Mouse (Mus musculus) adrenal gland, postnatal 4 days (tissue): ENCODE results near the gene Tmed11. TPM values are rescaled to one million over a fixed set of nuclear protein-coding genes. Genes with fewer than 3 reads are reported as not detected.
"Not testable (repeated sequence)": the region's sequence is repeated elsewhere in the genome, so short reads cannot be mapped to it uniquely, and the experiment has no call there.

Experiments
- DNase-seq, 2 experiments: peaks; one replicate each; pipeline ENCODE4 v3.0.0; 2021 to 2022; ENCODE audit warnings: low spot score in 2 of 2, mixed read lengths in 2 of 2
- long read RNA-seq, 2 experiments: library from polyadenylated mRNA; stranded (forward); transcript quantifications; one replicate each; pipeline ENCODE4 v2.0.0; 2021
- total RNA-seq, 2 experiments: library from RNA; stranded (reverse); gene quantifications; 2 replicates each; pipeline ENCODE4 v1.2.3; 2021

Tmed11 gene
- total RNA-seq: 1 to 10 TPM in 1 of 2 experiments, not detected in 1; 4.0 TPM
- long read RNA-seq, experiment 1: 0 reads
- long read RNA-seq, experiment 2, partial matches to known transcripts: 0 of 1 reads
- long read RNA-seq, experiment 2, other reads (novel, unspliced or antisense): 0 of 1 reads

- not testable (repeated sequence) for DNase-seq
Measured at GRCm38 (mm10) chr5:108795263-108795662, at the start of gene Tmed11. Tmed11 (minus strand) TSS chr5:108795363.

- DNase-seq: no peak
Measured at GRCm38 (mm10) chr5:108836156-108836555, 41.0 kb upstream of the Tmed11 start.

GRCm38 (mm10) chr5:108823276-108823675 lies 28.1 kb upstream of the Tmed11 start:
- peak; percentile 34 to 51 for DNase-seq

- not testable (repeated sequence) for DNase-seq
Measured at GRCm38 (mm10) chr5:108808750-108809149, 13.6 kb upstream of the Tmed11 start, which contains the start of gene Vmn2r8. Vmn2r8 (minus strand) TSS chr5:108808850.

DNA sequence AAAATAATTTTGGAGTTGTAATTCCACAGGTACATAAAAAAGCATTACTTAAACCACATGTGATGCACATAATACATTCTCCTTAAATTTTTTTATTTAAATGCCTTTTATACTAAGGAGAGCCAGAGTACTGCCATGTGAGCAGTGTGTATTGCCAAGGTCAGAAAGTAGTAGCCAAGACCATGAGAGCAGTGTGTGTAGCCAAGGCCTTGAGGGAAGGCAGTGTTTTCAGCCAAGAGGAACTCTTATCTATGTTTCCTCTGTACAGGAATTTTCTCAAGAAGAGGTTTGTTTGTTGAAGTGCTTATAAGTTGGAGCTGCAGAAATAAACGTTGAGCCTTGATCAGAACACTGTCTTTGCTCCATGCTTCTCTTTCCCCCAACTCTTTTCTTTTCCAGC lies 8.5 kb upstream of the Tmed11 start:
- DNase-seq: no peak

GRCm38 (mm10) chr5:108790385-108790784 lies 4.8 kb downstream of the Tmed11 start:
- peak in 1 of 2 experiments; percentile 5 for DNase-seq

DNA sequence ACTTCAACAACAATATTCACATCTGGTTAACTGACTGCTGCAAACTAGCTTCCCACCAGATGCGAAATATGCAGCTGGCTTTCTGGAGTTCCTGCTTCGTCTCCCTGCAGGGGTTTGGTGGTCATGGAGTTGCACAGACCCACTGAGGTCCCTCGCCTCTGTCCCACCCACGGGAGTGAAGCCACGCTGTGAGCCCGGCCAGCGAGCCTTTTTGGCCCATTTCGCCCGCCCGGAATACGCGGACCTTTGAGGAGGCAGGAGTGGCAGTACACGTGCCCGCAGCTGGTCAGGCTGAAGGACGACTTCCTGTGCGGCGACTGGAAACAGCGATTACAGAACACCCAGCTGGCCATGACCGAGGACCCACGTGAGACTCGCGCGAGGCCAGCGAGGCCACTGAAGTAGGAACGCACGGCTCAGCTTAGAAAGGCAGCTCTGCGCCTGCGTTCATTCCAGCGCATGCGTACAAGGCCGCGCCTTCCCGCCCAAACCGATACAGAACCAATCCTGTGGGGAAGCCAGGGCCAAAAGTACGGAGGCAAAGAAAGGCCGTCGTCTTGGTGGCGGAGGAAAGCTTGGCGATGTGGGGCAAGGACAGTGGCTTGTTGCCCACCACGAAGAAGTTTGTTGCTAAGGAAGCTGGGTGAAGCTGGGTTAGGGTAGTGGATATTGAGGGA lies 20.4 kb downstream of the Tmed11 start, which contains the start of gene Rnf212:
Gene Rnf212, minus strand, starts transcription at position 353 of the 677 bp plus-strand sequence.
- DNase-seq: no peak

GRCm38 (mm10) chr5:108760002-108760401 lies 35.2 kb downstream of the Tmed11 start:
- DNase-seq: no peak

DNA sequence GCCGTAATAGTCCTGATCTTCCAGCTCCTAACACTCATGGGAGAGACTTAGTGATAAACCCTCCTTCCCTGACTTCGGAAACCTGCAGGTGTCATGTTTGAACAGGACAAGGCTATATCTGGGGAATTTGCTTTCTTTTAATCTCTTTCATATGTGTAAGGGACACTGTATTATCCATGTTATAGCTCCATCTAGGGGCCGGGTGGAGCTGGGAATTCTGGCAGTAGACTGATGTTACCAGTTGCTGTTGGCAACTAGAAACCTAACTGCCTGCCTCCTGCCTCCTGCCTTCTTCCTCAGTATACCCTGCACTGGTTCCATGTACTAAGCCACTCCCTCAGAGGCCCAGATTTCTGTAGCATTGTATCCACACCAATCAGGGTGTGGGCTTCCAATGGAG lies 36.8 kb downstream of the Tmed11 start:
- no peak for DNase-seq

DNA sequence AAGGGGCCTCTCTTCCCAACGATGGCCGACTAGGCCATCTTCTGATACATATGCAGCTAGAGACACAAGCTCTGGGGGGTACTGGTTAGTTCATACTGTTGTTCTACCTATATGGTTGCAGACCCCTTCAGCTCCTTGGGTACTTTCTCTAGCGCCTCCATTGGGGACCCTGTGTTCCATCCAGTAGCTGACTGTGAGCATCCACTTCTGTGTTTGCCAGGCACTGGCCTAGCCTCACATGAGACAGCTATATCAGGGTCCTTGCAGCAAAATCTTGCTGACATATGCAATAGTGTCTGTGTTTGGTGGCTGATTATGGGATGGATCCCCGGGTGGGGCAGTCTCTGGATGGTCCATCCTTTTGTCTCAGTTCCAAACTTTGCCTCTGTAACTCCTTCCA lies 43.9 kb downstream of the Tmed11 start:
- not testable (repeated sequence) for DNase-seq

GRCm38 (mm10) chr5:108750328-108751210 lies 44.6 kb downstream of the Tmed11 start:
- no peak for DNase-seq

DNA sequence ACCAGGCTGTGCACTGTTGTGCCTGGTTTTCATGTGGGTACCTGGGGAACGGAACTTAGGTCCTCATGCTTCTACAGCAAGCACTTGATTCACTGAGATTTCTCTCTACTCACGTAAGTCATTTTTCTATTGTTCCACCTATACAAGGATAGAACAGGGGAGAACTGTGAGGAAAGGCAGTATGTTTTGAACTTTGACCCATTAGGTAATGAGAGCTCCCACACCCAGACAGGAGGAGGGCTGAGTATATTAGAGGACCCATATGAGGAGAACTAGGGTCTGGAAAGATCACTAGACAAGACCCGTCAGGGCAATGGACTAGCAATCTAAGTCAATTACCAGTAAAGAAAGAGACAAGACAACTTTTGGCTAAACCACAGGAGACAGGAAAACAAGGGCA lies 50.5 kb downstream of the Tmed11 start:
- DNase-seq: no peak

- DNase-seq: no peak
Measured at GRCm38 (mm10) chr5:108743856-108744255, 51.3 kb downstream of the Tmed11 start.

- no peak for DNase-seq
Measured at GRCm38 (mm10) chr5:108742596-108742995, 52.6 kb downstream of the Tmed11 start.

GRCm38 (mm10) chr5:108741844-108742243 lies 53.3 kb downstream of the Tmed11 start:
- no peak for DNase-seq

GRCm38 (mm10) chr5:108727425-108727824 lies 67.7 kb downstream of the Tmed11 start:
- no peak for DNase-seq

Other genes with a start within 250 kb of the Tmed11 start
- 10 to 100 TPM in 1 of 2 experiments, 1 to 10 TPM in 1; 8.7 to 13.1 TPM for gene Cplx1, start 245.3 kb downstream of the Tmed11 start, total RNA-seq
- gene Gak, start 165.6 kb downstream of the Tmed11 start, total RNA-seq: 10 to 100 TPM; 88.6 to 95.3 TPM
- gene Tmem175, start 165.6 kb downstream of the Tmed11 start, total RNA-seq: 10 to 100 TPM; 28.0 to 30.1 TPM
- 10 to 100 TPM; 17.7 to 17.8 TPM for gene Idua, start 135.0 kb downstream of the Tmed11 start, total RNA-seq
- gene Dgkq, start 125.7 kb downstream of the Tmed11 start, total RNA-seq: 10 to 100 TPM; 26.2 to 29.4 TPM
- gene Slc26a1, start 119.8 kb downstream of the Tmed11 start, total RNA-seq: 1 to 10 TPM; 3.2 to 8.1 TPM
- 10 to 100 TPM; 42.7 to 49.6 TPM for gene Fgfrl1, start 103.0 kb downstream of the Tmed11 start, total RNA-seq
- not detected for gene Rnf212, start 20.4 kb downstream of the Tmed11 start, total RNA-seq
- gene Vmn2r8, start 13.5 kb upstream of the Tmed11 start, total RNA-seq: not detected
- not detected for gene Vmn2r9, start 57.2 kb upstream of the Tmed11 start, total RNA-seq
- gene Vmn2r10, start 211.2 kb upstream of the Tmed11 start, total RNA-seq: not detected